Mouse (Mus musculus): ENCODE results near the gene 2300002M23Rik.

DNA sequence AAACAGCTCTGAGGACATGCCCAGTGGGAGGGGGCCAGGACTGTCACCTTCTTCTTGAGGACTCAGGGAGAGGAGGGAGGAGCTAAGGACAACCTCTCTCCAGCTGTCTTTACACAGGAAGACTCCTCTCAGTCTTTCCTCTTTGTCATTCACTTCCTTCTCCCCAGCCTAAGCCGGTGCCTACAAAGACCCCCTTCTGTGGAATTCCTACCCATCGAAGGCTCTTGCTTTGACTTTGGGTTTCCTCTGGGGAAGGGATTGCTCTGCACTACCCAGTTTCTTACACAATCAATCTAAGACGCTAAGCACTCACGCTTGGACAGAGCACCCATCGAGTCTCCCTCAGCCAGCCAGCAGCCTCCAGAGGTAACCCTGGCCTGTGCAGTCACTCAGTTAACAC is 18.6 kb upstream of the 2300002M23Rik start:
- TF ChIP-seq CTCF (IDR thresholded peaks at IDR 0.05; ENCODE audit: extremely low read depth, insufficient read depth, insufficient read length, insufficient replicate concordance) = no peak
- TF ChIP-seq POLR2A (IDR thresholded peaks at IDR 0.05; ENCODE audit: low read depth, low read length) = no peak
